Mouse (Mus musculus) myocyte (in vitro differentiated cells): ENCODE results near the gene Rap1gap2.
A peak's percentile ranks its signal among the peaks of the same experiment; 100 is the strongest.

Experiments
- MAX ChIP-seq: IDR thresholded peaks from one replicate; pipeline ENCODE4 v1.6.1; 2011; ENCODE audit warnings: low read depth, mild to moderate bottlenecking, control low read depth
- MYOG ChIP-seq, 3 experiments: IDR thresholded peaks; one replicate each; pipeline ENCODE4 v1.6.1; 2011; ENCODE audit warnings: control low read depth in 2 of 3, low read depth in 2 of 3, mild to moderate bottlenecking in 2 of 3; ENCODE audit not compliant: insufficient read length in 2 of 3, control insufficient read depth in 1 of 3, insufficient read depth in 1 of 3
- POLR2A ChIP-seq: IDR thresholded peaks from one replicate; pipeline ENCODE4 v1.6.1; 2011; ENCODE audit warnings: low read depth, mild to moderate bottlenecking, control low read depth, moderate library complexity; ENCODE audit not compliant: insufficient read length
- USF1 ChIP-seq: IDR thresholded peaks from one replicate; pipeline ENCODE4 v1.6.1; 2011; ENCODE audit warnings: low read depth, mild to moderate bottlenecking, control low read depth, moderate library complexity

DNA sequence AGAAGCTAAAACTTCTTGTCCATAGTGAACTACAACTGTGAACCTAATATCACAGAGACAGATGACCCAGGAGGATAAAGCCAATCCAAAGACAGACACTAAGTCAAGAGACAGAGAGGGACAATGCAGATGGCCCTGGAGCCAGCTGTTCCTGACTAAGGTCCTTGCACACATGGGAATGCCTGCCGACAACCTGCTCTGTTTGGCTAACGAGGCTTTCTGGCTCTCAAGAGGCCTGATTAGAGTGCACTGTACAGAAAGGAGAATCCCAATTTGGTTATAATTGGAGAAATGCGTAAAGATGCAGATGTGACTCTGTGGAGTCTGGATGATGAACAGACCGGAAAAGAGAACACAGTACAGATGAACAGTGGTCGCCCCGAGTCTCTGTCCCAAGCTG is 104.4 kb downstream of the Rap1gap2 start:
- TF ChIP-seq MYOG (IDR thresholded peaks at IDR 0.05; ENCODE audit: control insufficient read depth in 1 of 3, insufficient read depth in 1 of 3, insufficient read length in 2 of 3, low read depth in 2 of 3) (peak in 1 of 3 experiments; percentile 29), POLR2A (no peak), USF1 (no peak), MAX (no peak)
